Comparison of ENCODE assay signal across 8 mouse cellular contexts in the genomic region with DNA sequence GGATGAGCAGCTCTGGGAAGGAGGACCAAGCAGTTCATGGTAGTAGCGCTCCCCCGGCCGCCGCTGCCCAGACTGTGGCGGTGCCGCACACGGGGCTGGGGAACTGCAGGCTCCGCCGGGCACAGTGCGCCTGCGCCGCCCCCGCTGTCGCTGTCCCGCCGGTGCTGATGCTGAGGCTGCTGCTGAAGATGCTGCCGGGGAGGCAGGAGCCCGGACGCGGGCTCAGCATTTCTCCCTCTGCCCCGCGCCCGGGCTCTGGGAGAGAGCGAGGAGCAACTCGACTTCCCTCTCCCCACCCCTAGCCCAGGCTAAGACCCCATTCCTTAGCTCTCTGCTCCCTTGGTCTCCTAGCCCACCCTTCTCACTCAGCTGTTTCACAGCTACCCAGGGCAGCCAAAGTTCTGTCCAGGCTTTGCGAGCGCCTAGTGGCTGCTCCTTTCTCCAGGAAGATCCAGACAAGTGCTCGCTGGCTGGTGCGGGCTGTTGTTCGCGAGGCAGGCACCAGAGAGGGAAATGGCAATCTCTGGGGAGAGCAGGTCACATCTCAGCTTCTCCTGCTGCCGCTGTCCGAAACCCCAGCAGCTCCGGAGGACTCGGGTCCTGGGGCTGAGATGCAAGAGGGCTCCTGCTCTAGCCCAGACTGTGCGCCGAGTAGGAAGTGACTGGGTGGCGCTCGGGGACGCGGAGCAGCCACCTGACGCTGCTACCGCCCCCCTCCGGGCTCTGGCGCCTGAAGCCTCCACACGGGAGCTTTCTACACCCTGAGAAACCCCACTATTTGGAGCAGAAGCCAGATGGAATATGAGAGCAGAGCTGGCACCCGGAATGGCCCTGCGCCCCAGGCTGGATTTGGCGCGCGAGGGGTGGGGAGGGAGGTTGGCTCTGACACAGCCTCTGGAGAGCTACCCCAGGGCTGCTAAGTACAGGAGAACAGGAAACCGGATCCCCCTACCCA. TPM values are rescaled to one million over a fixed set of nuclear protein-coding genes. Genes with fewer than 3 reads are reported as not detected.
A peak's percentile ranks its signal among the peaks of the same experiment; 100 is the strongest.
DNase-seq lines count a peak whose midpoint lies in the region; ATAC-seq and TF ChIP-seq lines count a peak whose summit lies in the region.

Kcnh5 (minus strand) TSS at position 642 of the 955 bp plus-strand sequence.

- TF ChIP-seq CTCF in lung, embryonic 14.5 days (IDR thresholded peaks at IDR 0.05; ENCODE audit: low read depth): no peak
- peak; percentile 48 for TF ChIP-seq CTCF in forebrain, postnatal 0 days (IDR thresholded peaks at IDR 0.05; ENCODE audit: low read depth)

- H3K4me1 ChIP-seq in lung, embryonic 14.5 days (ENCODE audit: insufficient read depth): no peaks in the 10 kb centered on the region
- no peaks in the 10 kb centered on the region for H3K4me1 ChIP-seq in forebrain, postnatal 0 days (ENCODE audit: insufficient read depth)
- peaks cover 5% of the 10 kb centered on the region; the same call in 1 of the 2 replicates for H3K4me1 ChIP-seq in intestine, embryonic 16.5 days (ENCODE audit: control insufficient read depth, insufficient read depth, low read length)
- H3K4me1 ChIP-seq in liver, embryonic 11.5 days (replicated peaks; ENCODE audit: control insufficient read depth, insufficient read depth, low read length): no peaks in the 10 kb centered on the region

- no peaks in the 10 kb centered on the region for H3K36me3 ChIP-seq in lung, embryonic 14.5 days (ENCODE audit: insufficient read depth)
- H3K36me3 ChIP-seq in forebrain, postnatal 0 days (ENCODE audit: insufficient read depth): no peaks in the 10 kb centered on the region
- no peaks in the 10 kb centered on the region for H3K36me3 ChIP-seq in intestine, embryonic 16.5 days (ENCODE audit: control insufficient read depth, insufficient read depth, low read length)
- H3K36me3 ChIP-seq in liver, embryonic 11.5 days (ENCODE audit: control insufficient read depth, insufficient read depth, low read length): no peaks in the 10 kb centered on the region

- no peak within 1 kb of the TSS for H3K9ac ChIP-seq in lung, embryonic 14.5 days
- peak within 1 kb of the TSS; percentile 54 for H3K9ac ChIP-seq in forebrain, postnatal 0 days
- no peak within 1 kb of the TSS for H3K9ac ChIP-seq in intestine, embryonic 16.5 days (ENCODE audit: low read depth, low read length)
- H3K9ac ChIP-seq in liver, embryonic 11.5 days (ENCODE audit: low read depth, low read length): no peak within 1 kb of the TSS

- no peak within 1 kb of the TSS for H3K27ac ChIP-seq in lung, embryonic 14.5 days (ENCODE audit: low read depth)
- H3K27ac ChIP-seq in forebrain, postnatal 0 days (ENCODE audit: low read depth, low read length): peak within 1 kb of the TSS; percentile 68
- no peak within 1 kb of the TSS for H3K27ac ChIP-seq in intestine, embryonic 16.5 days (ENCODE audit: low read length)
- no peak within 1 kb of the TSS for H3K27ac ChIP-seq in liver, embryonic 11.5 days (ENCODE audit: low read depth, low read length)

- H3K27me3 ChIP-seq in lung, embryonic 14.5 days (ENCODE audit: insufficient read depth, low read length): peaks cover 44% of the 10 kb centered on the region
- H3K27me3 ChIP-seq in forebrain, postnatal 0 days (ENCODE audit: insufficient read depth, low read length): no peaks in the 10 kb centered on the region
- H3K27me3 ChIP-seq in intestine, embryonic 16.5 days (replicated peaks; ENCODE audit: control insufficient read depth, insufficient read depth, low read length): peaks cover 37% of the 10 kb centered on the region
- H3K27me3 ChIP-seq in liver, embryonic 11.5 days (replicated peaks; ENCODE audit: control insufficient read depth, insufficient read depth, low read length): peaks cover 40% of the 10 kb centered on the region

- H3K4me3 ChIP-seq in lung, embryonic 14.5 days (ENCODE audit: low read depth, low read length): peak within 1 kb of the TSS; percentile 30
- H3K4me3 ChIP-seq in forebrain, postnatal 0 days (ENCODE audit: low read depth, low read length): peak within 1 kb of the TSS; percentile 57
- peak within 1 kb of the TSS; percentile 31 for H3K4me3 ChIP-seq in intestine, embryonic 16.5 days (ENCODE audit: low read length)
- peak within 1 kb of the TSS; percentile 20 for H3K4me3 ChIP-seq in liver, embryonic 11.5 days (ENCODE audit: low read depth, low read length)

- ATAC-seq in lung, embryonic 14.5 days (ENCODE audit: insufficient read depth): peak; percentile 92
- ATAC-seq in forebrain, postnatal 0 days: peak; percentile 92
- ATAC-seq in intestine, embryonic 16.5 days: peak; percentile 44; the same call in 1 of the 2 replicates
- ATAC-seq in liver, embryonic 11.5 days (replicated peaks; ENCODE audit: low FRiP score): no peak; the same call in 1 of the 2 replicates

- WGBS in lung, embryonic 14.5 days: under 1% methylated on average over 47 of the region's 52 CpGs
- WGBS in forebrain, postnatal 0 days: 1% methylated on average over 51 of the region's 52 CpGs
- under 1% methylated on average over 40 of the region's 52 CpGs for WGBS in intestine, embryonic 16.5 days
- WGBS in liver, embryonic 11.5 days: 1% methylated on average over 51 of the region's 52 CpGs

- H3K4me2 ChIP-seq in lung, embryonic 14.5 days: peak within 1 kb of the TSS; percentile 63
- H3K4me2 ChIP-seq in forebrain, postnatal 0 days (ENCODE audit: low read depth): peak within 1 kb of the TSS; percentile 91
- peak within 1 kb of the TSS; percentile 51 for H3K4me2 ChIP-seq in intestine, embryonic 16.5 days (ENCODE audit: low read depth, low read length)
- H3K4me2 ChIP-seq in liver, embryonic 11.5 days: peak within 1 kb of the TSS; percentile 44

- DNase-seq in lung, embryonic 14.5 days: peak; percentile 76
- no peak for DNase-seq in lung, postnatal 14 days
- peak; percentile 8 to 21 for DNase-seq in cerebellum, adult 18-20 months
- peak; percentile 83 for DNase-seq in forebrain, postnatal 0 days
- DNase-seq in liver, embryonic 11.5 days (ENCODE audit: low spot score): peak; percentile 35
- DNase-seq in right cerebral cortex, postnatal 4 days: peak; percentile 65
- no peak for DNase-seq in lung, postnatal 36 days

- H3K9me3 ChIP-seq in lung, embryonic 14.5 days (ENCODE audit: low read depth, low read length): no peaks in the 10 kb centered on the region
- no peaks in the 10 kb centered on the region for H3K9me3 ChIP-seq in forebrain, postnatal 0 days (ENCODE audit: low read length)
- no peaks in the 10 kb centered on the region for H3K9me3 ChIP-seq in intestine, embryonic 16.5 days (ENCODE audit: control insufficient read depth, low read length)
- H3K9me3 ChIP-seq in liver, embryonic 11.5 days (ENCODE audit: control insufficient read depth, low read length): no peaks in the 10 kb centered on the region

RNA-seq across cellular contexts. Expression of gene Kcnh5, which starts in this region (rescaled TPM):
- 0.05 TPM in 1 of 2 replicates, not detected in the other for polyA plus RNA-seq in lung, embryonic 14.5 days (2014; fragmentation: Nextera tagmentation; extraction: Ambion mirVana)
- 7.2 and 7.4 TPM in 2 replicates for total RNA-seq in forebrain, postnatal 0 days (2014; rRNA removed)
- polyA plus RNA-seq in forebrain, postnatal 0 days (2015; fragmentation: Nextera tagmentation; extraction: Ambion mirVana): 1.0 and 1.5 TPM in 2 replicates
- polyA plus RNA-seq in intestine, embryonic 16.5 days (2015; fragmentation: Nextera tagmentation; extraction: Ambion mirVana): 0.02 TPM in 1 of 2 replicates, not detected in the other
- 0.05 and 0.10 TPM in 2 replicates for polyA plus RNA-seq in liver, embryonic 11.5 days (2014; fragmentation: Nextera tagmentation; extraction: Ambion mirVana)

Comparison
In these comparisons a context has a peak if more than half of its experiments do, and no peak if none do; other contexts are left out.
1. Peak in DNase-seq, ATAC-seq, H3K4me3 ChIP-seq and H3K4me2 ChIP-seq in lung, embryonic 14.5 days; RNA of the gene not detected or under 1 TPM.
2. Peak in ATAC-seq, H3K4me3 ChIP-seq and H3K4me2 ChIP-seq in intestine, embryonic 16.5 days; RNA of the gene not detected or under 1 TPM.
3. Peak in DNase-seq, H3K4me3 ChIP-seq and H3K4me2 ChIP-seq in liver, embryonic 11.5 days; RNA of the gene not detected or under 1 TPM.
4. DNase-seq: peak in cerebellum, adult 18-20 months (2 of 2), forebrain, postnatal 0 days (single experiment) and right cerebral cortex, postnatal 4 days (single experiment); none in lung, postnatal 14 days (single experiment) and lung, postnatal 36 days (single experiment).
5. Peak in every context shown above with its lines, with median percentiles within 50 percentile points of each other: H3K4me2 ChIP-seq and H3K4me3 ChIP-seq.